Mouse (Mus musculus): ENCODE measurements around the gene Slco4a1. TPM values are rescaled to one million over a fixed set of nuclear protein-coding genes. Genes with fewer than 3 reads are reported as not detected.

The Slco4a1 gene
- polyA plus RNA-seq, 1 experiment from 2014 or later = 4.2 TPM

- Histone ChIP-seq H3K27me3 (ENCODE audit: control insufficient read depth, insufficient read depth, low read length) (no peaks in the 10 kb centered on the region), H3K4me3 (ENCODE audit: low read depth, low read length) (no peak overlapping the region), H3K36me3 (ENCODE audit: control insufficient read depth, insufficient read depth, low read length) (no peaks in the 10 kb centered on the region), H3K27ac (replicated peaks) (no peak overlapping the region), H3K4me2 (replicated peaks; ENCODE audit: low read depth) (no peak overlapping the region), H3K9me3 (ENCODE audit: control insufficient read depth, low read length) (no peaks in the 10 kb centered on the region), H3K9ac (ENCODE audit: low read length) (no peak overlapping the region), H3K4me1 (replicated peaks; ENCODE audit: control insufficient read depth, insufficient read depth) (no peaks in the 10 kb centered on the region)
- 56% methylated on average over 9 of the region's 9 CpGs for WGBS
- no peak for DNase-seq (ENCODE audit: low spot score)
- no peak for TF ChIP-seq EP300 (optimal IDR thresholded peaks at IDR 0.05)
- no peak for TF ChIP-seq CTCF (IDR thresholded peaks at IDR 0.05; ENCODE audit: low read depth)
- ATAC-seq (ENCODE audit: low FRiP score, low TSS enrichment) = no peak
These were observed 15.3 kb upstream of the Slco4a1 start for GRCm38 (mm10) chr2:180440596-180441332.

- no peak overlapping the region for H3K4me2 ChIP-seq (replicated peaks; ENCODE audit: low read depth)
- 70% methylated on average over 5 of the region's 5 CpGs for WGBS
- H3K4me1 ChIP-seq (replicated peaks; ENCODE audit: control insufficient read depth, insufficient read depth) = no peaks in the 10 kb centered on the region
- TF ChIP-seq CTCF (IDR thresholded peaks at IDR 0.05; ENCODE audit: low read depth) = no peak
- TF ChIP-seq EP300 (optimal IDR thresholded peaks at IDR 0.05) = no peak
- H3K27ac ChIP-seq (replicated peaks) = no peak overlapping the region
- no peak overlapping the region for H3K9ac ChIP-seq (ENCODE audit: low read length)
- no peak overlapping the region for H3K4me3 ChIP-seq (ENCODE audit: low read depth, low read length)
- no peak for DNase-seq (ENCODE audit: low spot score)
- no peaks in the 10 kb centered on the region for H3K9me3 ChIP-seq (ENCODE audit: control insufficient read depth, low read length)
- no peaks in the 10 kb centered on the region for H3K27me3 ChIP-seq (ENCODE audit: control insufficient read depth, insufficient read depth, low read length)
- ATAC-seq (ENCODE audit: low FRiP score, low TSS enrichment) = no peak
- H3K36me3 ChIP-seq (ENCODE audit: control insufficient read depth, insufficient read depth, low read length) = no peaks in the 10 kb centered on the region
These were observed 14.0 kb upstream of the Slco4a1 start for GRCm38 (mm10) chr2:180442061-180442460.

- TF ChIP-seq EP300 (optimal IDR thresholded peaks at IDR 0.05) = no peak
- no peak for TF ChIP-seq CTCF (IDR thresholded peaks at IDR 0.05; ENCODE audit: low read depth)
- WGBS = 40% methylated on average over 7 of the region's 7 CpGs
- H3K4me1 ChIP-seq (replicated peaks; ENCODE audit: control insufficient read depth, insufficient read depth) = no peaks in the 10 kb centered on the region
- H3K9me3 ChIP-seq (ENCODE audit: control insufficient read depth, low read length) = no peaks in the 10 kb centered on the region
- no peak overlapping the region for H3K4me2 ChIP-seq (replicated peaks; ENCODE audit: low read depth)
- H3K27me3 ChIP-seq (ENCODE audit: control insufficient read depth, insufficient read depth, low read length) = no peaks in the 10 kb centered on the region
- no peak overlapping the region for H3K4me3 ChIP-seq (ENCODE audit: low read depth, low read length)
- DNase-seq (ENCODE audit: low spot score) = no peak
- no peaks in the 10 kb centered on the region for H3K36me3 ChIP-seq (ENCODE audit: control insufficient read depth, insufficient read depth, low read length)
- H3K27ac ChIP-seq (replicated peaks) = no peak overlapping the region
- no peak for ATAC-seq (ENCODE audit: low FRiP score, low TSS enrichment)
- no peak overlapping the region for H3K9ac ChIP-seq (ENCODE audit: low read length)
These were observed 12.2 kb upstream of the Slco4a1 start for GRCm38 (mm10) chr2:180443861-180444260.

- no peak for ATAC-seq (ENCODE audit: low FRiP score, low TSS enrichment)
- no peak overlapping the region for H3K4me3 ChIP-seq (ENCODE audit: low read depth, low read length)
- no peak for DNase-seq (ENCODE audit: low spot score)
- TF ChIP-seq EP300 (optimal IDR thresholded peaks at IDR 0.05) (no peak), CTCF (IDR thresholded peaks at IDR 0.05; ENCODE audit: low read depth) (no peak)
- no peaks in the 10 kb centered on the region for H3K27me3 ChIP-seq (ENCODE audit: control insufficient read depth, insufficient read depth, low read length)
- no peaks in the 10 kb centered on the region for H3K4me1 ChIP-seq (replicated peaks; ENCODE audit: control insufficient read depth, insufficient read depth)
- WGBS = 34% methylated on average over 7 of the region's 9 CpGs
- no peaks in the 10 kb centered on the region for H3K9me3 ChIP-seq (ENCODE audit: control insufficient read depth, low read length)
- H3K27ac ChIP-seq (replicated peaks) = no peak overlapping the region
- H3K4me2 ChIP-seq (replicated peaks; ENCODE audit: low read depth) = no peak overlapping the region
- H3K36me3 ChIP-seq (ENCODE audit: control insufficient read depth, insufficient read depth, low read length) = no peaks in the 10 kb centered on the region
- H3K9ac ChIP-seq (ENCODE audit: low read length) = no peak overlapping the region
These were observed 10.9 kb upstream of the Slco4a1 start for GRCm38 (mm10) chr2:180444957-180445785.

- Histone ChIP-seq H3K9me3 (ENCODE audit: control insufficient read depth, low read length) (no peaks in the 10 kb centered on the region), H3K36me3 (ENCODE audit: control insufficient read depth, insufficient read depth, low read length) (no peaks in the 10 kb centered on the region), H3K4me2 (replicated peaks; ENCODE audit: low read depth) (no peak overlapping the region), H3K9ac (ENCODE audit: low read length) (no peak overlapping the region), H3K4me1 (replicated peaks; ENCODE audit: control insufficient read depth, insufficient read depth) (no peaks in the 10 kb centered on the region), H3K27ac (replicated peaks) (no peak overlapping the region), H3K4me3 (ENCODE audit: low read depth, low read length) (no peak overlapping the region), H3K27me3 (ENCODE audit: control insufficient read depth, insufficient read depth, low read length) (no peaks in the 10 kb centered on the region)
- ATAC-seq (ENCODE audit: low FRiP score, low TSS enrichment) = no peak
- no peak for TF ChIP-seq CTCF (IDR thresholded peaks at IDR 0.05; ENCODE audit: low read depth)
- DNase-seq (ENCODE audit: low spot score) = no peak
- 84% methylated on average over 1 of the region's 1 CpGs for WGBS
These were observed 10.1 kb upstream of the Slco4a1 start for GRCm38 (mm10) chr2:180445962-180446361.

GRCm38 (mm10) chr2:180449007-180449406 lies 7.0 kb upstream of the Slco4a1 start:
- Histone ChIP-seq H3K9me3 (ENCODE audit: control insufficient read depth, low read length) (no peaks in the 10 kb centered on the region), H3K27me3 (ENCODE audit: control insufficient read depth, insufficient read depth, low read length) (no peaks in the 10 kb centered on the region), H3K27ac (replicated peaks) (no peak overlapping the region), H3K4me2 (replicated peaks; ENCODE audit: low read depth) (no peak overlapping the region), H3K4me3 (ENCODE audit: low read depth, low read length) (no peak overlapping the region), H3K4me1 (replicated peaks; ENCODE audit: control insufficient read depth, insufficient read depth) (no peaks in the 10 kb centered on the region), H3K36me3 (ENCODE audit: control insufficient read depth, insufficient read depth, low read length) (no peaks in the 10 kb centered on the region), H3K9ac (ENCODE audit: low read length) (no peak overlapping the region)
- TF ChIP-seq EP300 (optimal IDR thresholded peaks at IDR 0.05) (no peak), CTCF (IDR thresholded peaks at IDR 0.05; ENCODE audit: low read depth) (no peak)
- WGBS = 71% methylated on average over 5 of the region's 5 CpGs
- DNase-seq (ENCODE audit: low spot score) = no peak
- no peak for ATAC-seq (ENCODE audit: low FRiP score, low TSS enrichment)
